Mouse (Mus musculus): Measurements from ENCODE around the gene Tspan32.

The Tspan32 gene

DNA sequence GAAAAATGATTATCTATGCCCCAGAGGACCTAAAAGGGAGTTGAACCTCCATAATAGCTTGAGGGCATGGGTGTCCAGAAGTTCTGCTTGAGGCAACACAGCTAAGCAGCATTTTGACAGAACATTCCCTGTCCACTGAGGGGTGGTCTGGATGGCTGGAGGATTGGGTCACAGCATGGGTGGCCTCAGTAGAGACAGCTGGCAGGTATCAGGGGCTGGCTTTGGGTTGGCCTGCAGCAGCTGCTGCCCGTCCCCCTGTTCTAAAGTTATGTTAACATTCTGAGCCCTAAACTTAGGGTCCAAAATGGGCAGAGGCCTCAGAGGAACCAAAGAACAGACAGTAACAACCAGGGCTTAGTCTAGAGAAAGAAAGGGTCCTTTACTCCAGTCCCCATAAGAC lies 6.4 kb downstream of the Tspan32 start:
- TF ChIP-seq POU5F1 (IDR thresholded peaks at IDR 0.05; ENCODE audit: borderline replicate concordance, low read length) (no peak), CTCF (conservative IDR thresholded peaks at IDR 0.05; ENCODE audit: low read length) (no peak), NANOG (IDR thresholded peaks at IDR 0.05; ENCODE audit: borderline replicate concordance, low read length) (no peak)
- H3K4me3 ChIP-seq (replicated peaks; ENCODE audit: low read length) = peak overlapping the region; percentile 29; the same call in 1 of the 2 replicates
- H3K36me3 ChIP-seq (ENCODE audit: insufficient read depth, low read length) = no peaks in the 10 kb centered on the region
- no peaks in the 10 kb centered on the region; the same call in 1 of the 2 replicates for H3K27me3 ChIP-seq (ENCODE audit: insufficient read depth, low read length)
- peaks cover 95% of the 10 kb centered on the region for H3K4me1 ChIP-seq (replicated peaks; ENCODE audit: low read depth, low read length)
- peaks cover 4% of the 10 kb centered on the region; the same call in 1 of the 2 replicates for H3K9me3 ChIP-seq (ENCODE audit: low read length)

DNA sequence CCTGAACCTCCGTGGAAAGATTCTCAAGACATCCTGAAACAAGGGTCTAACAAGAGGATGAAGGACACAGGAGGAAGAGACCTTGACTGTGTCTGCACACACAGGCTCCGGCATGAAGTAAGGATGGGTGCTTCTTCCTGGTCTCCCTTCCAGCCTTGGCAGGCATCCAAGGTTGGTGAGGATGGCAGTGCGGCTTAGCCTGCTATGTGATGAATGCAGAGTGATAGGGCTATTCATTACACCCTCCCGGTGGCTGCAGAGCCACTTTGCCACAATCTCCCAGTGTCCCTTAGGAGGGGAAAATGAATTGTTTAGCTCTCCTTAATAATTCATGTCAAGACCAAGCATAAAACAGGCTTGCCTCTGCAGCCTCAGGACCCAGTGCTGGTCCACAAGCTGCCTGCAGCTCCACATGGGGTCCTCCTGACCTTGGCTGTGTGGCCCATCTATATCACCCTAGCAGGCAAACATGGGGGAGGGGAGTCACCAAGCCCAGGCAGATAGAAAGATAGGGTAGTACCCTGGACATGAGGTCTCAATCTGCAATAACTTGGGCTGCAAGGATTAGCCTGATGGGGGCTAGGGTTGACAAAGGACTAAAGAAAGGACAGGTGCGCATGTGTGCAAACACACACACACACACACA lies 7.5 kb downstream of the Tspan32 start:
- no peaks in the 10 kb centered on the region; the same call in 1 of the 2 replicates for H3K27me3 ChIP-seq (ENCODE audit: insufficient read depth, low read length)
- no peaks in the 10 kb centered on the region for H3K36me3 ChIP-seq (ENCODE audit: insufficient read depth, low read length)
- peaks cover 14% of the 10 kb centered on the region; the same call in 1 of the 2 replicates for H3K9me3 ChIP-seq (ENCODE audit: low read length)
- 0 out of 2 replicates have a peak overlapping the region, but pooled peaks have one; percentile 7 for H3K4me3 ChIP-seq (replicated peaks; ENCODE audit: low read length)
- TF ChIP-seq CTCF (conservative IDR thresholded peaks at IDR 0.05; ENCODE audit: low read length) (no peak), POU5F1 (IDR thresholded peaks at IDR 0.05; ENCODE audit: borderline replicate concordance, low read length) (no peak), NANOG (IDR thresholded peaks at IDR 0.05; ENCODE audit: borderline replicate concordance, low read length) (no peak)
- H3K4me1 ChIP-seq (replicated peaks; ENCODE audit: low read depth, low read length) = peaks cover 93% of the 10 kb centered on the region

DNA sequence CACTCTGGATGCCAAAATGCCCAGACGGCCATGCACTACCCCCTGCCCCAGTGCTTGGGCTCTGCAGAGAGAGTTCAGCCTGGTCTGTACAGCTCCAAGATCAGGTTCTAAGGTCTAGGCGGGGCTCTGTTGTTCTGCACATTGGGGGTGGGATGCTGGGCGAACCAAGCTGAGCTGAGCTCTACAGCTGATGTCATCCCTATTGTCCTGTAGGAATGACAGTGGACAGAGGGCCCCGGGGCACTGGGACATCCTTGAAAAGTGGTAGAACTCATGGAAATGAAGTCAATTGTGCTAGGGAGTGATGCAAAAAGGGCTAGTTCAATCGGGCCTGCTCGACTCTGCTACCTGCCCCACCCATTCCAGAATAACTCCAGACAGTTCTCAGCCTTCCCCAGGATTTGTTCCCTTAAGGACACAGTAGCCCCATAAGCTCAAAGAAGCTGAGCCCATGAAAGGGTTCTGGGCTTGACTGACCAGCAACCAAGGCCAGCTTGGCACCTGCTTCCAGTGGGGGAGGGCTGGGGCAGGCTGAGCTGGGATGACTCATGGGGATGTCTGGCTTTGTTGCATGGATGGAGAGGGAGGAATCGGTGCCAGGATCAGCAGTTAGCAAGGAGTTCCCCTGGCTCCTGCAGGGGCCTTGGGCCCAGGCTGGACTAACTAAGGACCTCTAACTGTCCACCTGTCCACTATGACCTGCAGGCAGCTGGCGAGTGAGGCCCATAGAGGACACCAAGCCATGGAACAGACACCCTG lies 8.8 kb downstream of the Tspan32 start:
- TF ChIP-seq POU5F1 (IDR thresholded peaks at IDR 0.05; ENCODE audit: borderline replicate concordance, low read length) = no peak
- no peak for TF ChIP-seq NANOG (IDR thresholded peaks at IDR 0.05; ENCODE audit: borderline replicate concordance, low read length)
- no peak for TF ChIP-seq CTCF (conservative IDR thresholded peaks at IDR 0.05; ENCODE audit: low read length)
- peaks cover 84% of the 10 kb centered on the region for H3K4me1 ChIP-seq (replicated peaks; ENCODE audit: low read depth, low read length)
- no peaks in the 10 kb centered on the region; the same call in 1 of the 2 replicates for H3K27me3 ChIP-seq (ENCODE audit: insufficient read depth, low read length)
- 0 out of 2 replicates have a peak overlapping the region, but pooled peaks have one; percentile 20 for H3K4me3 ChIP-seq (replicated peaks; ENCODE audit: low read length)
- peaks cover 14% of the 10 kb centered on the region; the same call in 1 of the 2 replicates for H3K9me3 ChIP-seq (ENCODE audit: low read length)
- no peaks in the 10 kb centered on the region for H3K36me3 ChIP-seq (ENCODE audit: insufficient read depth, low read length)

DNA sequence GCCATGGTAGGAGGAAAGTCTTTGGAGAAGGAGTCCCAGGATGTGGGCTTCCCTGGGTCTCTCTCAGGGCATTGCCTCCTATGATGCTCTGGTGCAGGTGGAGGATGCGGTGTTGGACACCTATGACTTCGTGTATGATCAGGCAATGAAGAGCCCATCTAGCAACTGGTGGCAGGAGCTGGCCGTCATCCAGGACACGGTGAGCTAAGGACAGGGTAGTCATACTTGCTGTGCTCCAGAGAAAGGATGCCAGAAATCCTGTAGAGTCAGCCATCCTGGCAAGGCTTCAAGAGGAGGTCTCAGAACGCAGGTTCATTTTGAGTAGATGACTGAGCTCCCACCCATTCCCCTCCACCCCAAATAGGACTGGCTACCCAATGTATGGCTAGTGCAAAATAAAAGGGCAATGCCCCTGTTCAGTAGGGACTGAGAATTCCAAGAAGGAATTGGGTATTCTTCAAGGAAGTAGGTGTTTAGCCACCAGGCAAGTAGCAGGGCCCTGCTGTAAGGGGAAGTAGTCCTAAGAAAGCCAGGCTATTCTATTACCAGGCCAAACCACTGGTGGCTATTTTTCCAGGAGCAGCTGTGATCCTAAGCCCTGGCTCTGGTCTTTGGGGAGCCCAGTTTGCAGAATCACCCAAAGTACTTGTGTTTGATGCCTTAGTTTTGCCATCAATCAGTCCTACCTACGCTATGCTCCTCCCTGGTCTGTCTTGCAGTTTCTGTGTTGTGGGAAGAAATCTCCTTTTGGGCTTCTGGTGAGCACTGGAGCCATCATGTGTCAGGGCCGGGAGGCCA lies 10.2 kb downstream of the Tspan32 start:
- H3K36me3 ChIP-seq (ENCODE audit: insufficient read depth, low read length) = no peaks in the 10 kb centered on the region
- no peaks in the 10 kb centered on the region; the same call in 1 of the 2 replicates for H3K27me3 ChIP-seq (ENCODE audit: insufficient read depth, low read length)
- peaks cover 14% of the 10 kb centered on the region; the same call in 1 of the 2 replicates for H3K9me3 ChIP-seq (ENCODE audit: low read length)
- H3K4me1 ChIP-seq (replicated peaks; ENCODE audit: low read depth, low read length) = peaks cover 71% of the 10 kb centered on the region
- no peak overlapping the region for H3K4me3 ChIP-seq (replicated peaks; ENCODE audit: low read length)
- TF ChIP-seq CTCF (conservative IDR thresholded peaks at IDR 0.05; ENCODE audit: low read length) = no peak
- no peak for TF ChIP-seq NANOG (IDR thresholded peaks at IDR 0.05; ENCODE audit: borderline replicate concordance, low read length)
- TF ChIP-seq POU5F1 (IDR thresholded peaks at IDR 0.05; ENCODE audit: borderline replicate concordance, low read length) = no peak

DNA sequence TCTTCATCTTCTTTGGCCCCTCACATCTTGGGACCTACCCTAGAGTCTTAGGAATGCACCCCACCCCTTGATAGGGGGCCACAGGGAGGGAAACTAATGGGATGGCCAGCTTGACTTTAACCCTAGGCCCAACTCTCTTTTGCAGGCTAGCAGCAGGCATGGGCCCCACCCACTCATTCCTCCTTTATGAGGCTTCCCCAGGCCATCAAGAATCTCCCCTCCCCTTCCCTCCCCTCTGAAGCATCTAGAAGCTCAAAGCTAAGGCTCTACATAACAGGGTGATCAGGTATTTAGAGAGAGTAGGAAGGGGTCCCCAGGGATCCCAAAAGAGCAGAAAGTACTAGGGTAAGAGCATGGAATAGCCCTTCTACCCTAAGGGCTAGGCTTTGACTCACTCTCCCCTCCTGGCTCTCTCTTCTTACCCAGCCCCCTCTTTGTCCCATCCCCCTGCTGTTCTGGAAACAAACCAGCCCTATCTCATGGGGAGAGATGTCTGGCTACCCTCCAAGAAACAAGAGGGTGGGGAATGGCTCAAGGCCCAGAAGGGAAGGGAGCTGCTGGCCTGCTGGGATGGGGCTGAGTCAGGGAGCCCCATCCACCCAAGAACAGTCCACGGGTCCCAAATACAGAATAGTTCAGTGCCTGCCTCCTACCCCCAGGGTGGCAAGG lies 11.0 kb downstream of the Tspan32 start:
- TF ChIP-seq CTCF (conservative IDR thresholded peaks at IDR 0.05; ENCODE audit: low read length) = no peak
- no peak for TF ChIP-seq NANOG (IDR thresholded peaks at IDR 0.05; ENCODE audit: borderline replicate concordance, low read length)
- TF ChIP-seq POU5F1 (IDR thresholded peaks at IDR 0.05; ENCODE audit: borderline replicate concordance, low read length) = no peak
- Histone ChIP-seq H3K4me3 (replicated peaks; ENCODE audit: low read length) (0 out of 2 replicates have a peak overlapping the region, but pooled peaks have one; percentile 7), H3K36me3 (ENCODE audit: insufficient read depth, low read length) (no peaks in the 10 kb centered on the region), H3K4me1 (replicated peaks; ENCODE audit: low read depth, low read length) (peaks cover 65% of the 10 kb centered on the region), H3K27me3 (ENCODE audit: insufficient read depth, low read length) (no peaks in the 10 kb centered on the region; the same call in 1 of the 2 replicates), H3K9me3 (ENCODE audit: low read length) (peaks cover 14% of the 10 kb centered on the region; the same call in 1 of the 2 replicates)

DNA sequence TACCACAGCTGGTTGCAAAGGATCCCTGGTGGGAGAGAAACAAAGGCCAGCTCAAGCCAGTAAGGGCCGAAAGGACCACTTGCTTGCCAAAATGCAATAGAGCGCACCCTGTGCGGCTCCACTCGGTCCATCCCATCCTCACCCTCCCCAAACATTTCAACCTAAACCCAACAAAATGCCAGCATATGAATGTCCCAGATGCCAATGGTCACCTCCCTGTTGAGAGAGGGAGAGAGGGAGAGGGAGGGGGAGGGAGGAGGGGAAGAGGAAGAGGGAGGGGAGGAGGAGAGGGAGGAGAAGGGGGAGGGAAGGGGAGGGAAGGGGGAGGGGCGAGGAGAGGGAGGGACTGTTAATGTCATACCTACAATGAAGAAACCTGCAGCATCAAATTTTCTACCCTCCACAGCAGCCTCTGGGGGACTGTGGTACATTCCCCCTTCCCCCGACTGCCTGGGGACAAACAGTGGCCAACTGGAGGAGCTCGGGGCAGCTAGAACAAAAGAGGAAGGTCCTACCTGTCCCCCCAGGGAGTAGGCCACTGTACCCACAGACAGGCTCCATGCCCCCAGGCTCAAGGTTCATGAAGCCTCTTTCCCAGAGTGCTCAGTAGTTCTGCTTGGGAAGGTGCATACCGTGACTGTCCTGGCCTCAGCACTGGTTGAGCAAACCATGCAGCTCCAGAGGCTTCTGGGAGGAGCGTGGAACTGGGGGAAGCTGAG lies 11.7 kb downstream of the Tspan32 start:
- peaks cover 14% of the 10 kb centered on the region; the same call in 1 of the 2 replicates for H3K9me3 ChIP-seq (ENCODE audit: low read length)
- H3K36me3 ChIP-seq (ENCODE audit: insufficient read depth, low read length) = no peaks in the 10 kb centered on the region
- no peaks in the 10 kb centered on the region; the same call in 1 of the 2 replicates for H3K27me3 ChIP-seq (ENCODE audit: insufficient read depth, low read length)
- H3K4me1 ChIP-seq (replicated peaks; ENCODE audit: low read depth, low read length) = peaks cover 61% of the 10 kb centered on the region
- H3K4me3 ChIP-seq (replicated peaks; ENCODE audit: low read length) = no peak overlapping the region
- TF ChIP-seq CTCF (conservative IDR thresholded peaks at IDR 0.05; ENCODE audit: low read length) (no peak), POU5F1 (IDR thresholded peaks at IDR 0.05; ENCODE audit: borderline replicate concordance, low read length) (no peak), NANOG (IDR thresholded peaks at IDR 0.05; ENCODE audit: borderline replicate concordance, low read length) (no peak)

DNA sequence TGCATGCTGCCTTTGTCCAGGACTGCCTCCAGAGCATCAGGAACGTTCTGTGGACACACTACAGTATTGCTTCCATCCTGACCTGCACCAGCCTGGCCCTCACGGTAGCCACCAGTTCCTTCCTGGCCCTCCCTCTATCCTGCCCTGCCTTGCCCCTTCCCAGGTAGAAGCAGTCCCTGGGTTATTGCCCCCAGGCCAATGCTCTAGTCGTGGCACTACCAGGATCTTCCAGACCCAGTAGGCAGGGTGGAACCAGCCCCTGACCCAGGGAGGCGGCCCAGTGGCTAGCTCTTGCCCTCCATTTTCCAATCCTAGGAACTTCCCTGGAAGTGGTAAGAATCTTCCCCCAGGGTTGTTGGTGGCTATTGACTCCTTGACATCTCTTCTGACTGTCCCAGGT lies 12.3 kb downstream of the Tspan32 start:
- TF ChIP-seq CTCF (conservative IDR thresholded peaks at IDR 0.05; ENCODE audit: low read length) (no peak), POU5F1 (IDR thresholded peaks at IDR 0.05; ENCODE audit: borderline replicate concordance, low read length) (no peak), NANOG (IDR thresholded peaks at IDR 0.05; ENCODE audit: borderline replicate concordance, low read length) (no peak)
- Histone ChIP-seq H3K36me3 (ENCODE audit: insufficient read depth, low read length) (no peaks in the 10 kb centered on the region), H3K4me3 (replicated peaks; ENCODE audit: low read length) (no peak overlapping the region), H3K9me3 (ENCODE audit: low read length) (peaks cover 14% of the 10 kb centered on the region; the same call in 1 of the 2 replicates), H3K4me1 (replicated peaks; ENCODE audit: low read depth, low read length) (peaks cover 59% of the 10 kb centered on the region), H3K27me3 (ENCODE audit: insufficient read depth, low read length) (no peaks in the 10 kb centered on the region; the same call in 1 of the 2 replicates)
